Mouse (Mus musculus): ENCODE data around the gene Fastkd1.

DNA sequence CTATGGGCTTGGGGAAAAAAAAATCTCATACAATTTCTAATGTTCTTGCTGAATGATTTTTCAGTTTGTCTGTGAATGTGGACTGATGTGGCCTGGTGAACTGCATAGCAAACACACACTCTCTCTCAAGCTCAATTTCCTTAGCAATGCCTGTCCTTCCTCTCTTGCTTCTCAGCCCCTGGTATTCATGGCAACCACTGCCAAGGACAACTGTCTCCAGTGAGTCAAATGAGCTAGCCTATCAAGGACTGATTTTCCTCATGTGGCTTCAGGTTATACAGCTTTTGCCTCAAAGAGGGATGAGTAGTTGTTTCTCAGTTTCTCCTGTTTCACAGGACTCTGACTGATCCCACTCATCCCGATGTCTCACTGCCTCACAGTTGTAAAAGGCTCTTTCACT is 5.8 kb upstream of the Fastkd1 start:
- TF ChIP-seq CTCF (IDR thresholded peaks at IDR 0.05; ENCODE audit: extremely low read depth, insufficient read depth, insufficient read length, insufficient replicate concordance): no peak
- TF ChIP-seq POLR2A (IDR thresholded peaks at IDR 0.05; ENCODE audit: low read depth, low read length): no peak
